Mouse (Mus musculus) embryonic facial prominence, embryonic 15.5 days (tissue): ENCODE data around the gene Il31. TPM values are rescaled to one million over a fixed set of nuclear protein-coding genes. Genes with fewer than 3 reads are reported as not detected.
A peak's percentile ranks its signal among the peaks of the same experiment; 100 is the strongest.

ENCODE experiments used
- ATAC-seq: fragments of 200-750 bp; cut with Nextera tagmentation; 2 replicates; pipeline ENCODE4 v1.8.0; 2017; ENCODE audit warnings: low read depth, moderate TSS enrichment; ENCODE audit not compliant: insufficient number of reproducible peaks, low FRiP score, low TSS enrichment
- H3K27ac ChIP-seq: fragments of 300-500 bp; sonication (generic); replicated peaks from 2 replicates; pipeline ENCODE4 v1.5.1; 2015; ENCODE audit warnings: mild to moderate bottlenecking, inconsistent platforms
- H3K27me3 ChIP-seq: fragments of 300-500 bp; sonication (generic); 2 replicates; pipeline ENCODE4 v1.6.1; 2015; ENCODE audit warnings: inconsistent platforms
- H3K36me3 ChIP-seq: fragments of 300-500 bp; sonication (generic); 2 replicates; pipeline ENCODE4 v1.6.1; 2015; ENCODE audit warnings: mild to moderate bottlenecking, inconsistent platforms
- H3K4me1 ChIP-seq: fragments of 300-500 bp; sonication (generic); 2 replicates; pipeline ENCODE4 v1.6.1; 2015; ENCODE audit warnings: inconsistent platforms
- H3K4me2 ChIP-seq: fragments of 300-500 bp; sonication (generic); replicated peaks from 2 replicates; pipeline ENCODE4 v1.6.1; 2015; ENCODE audit warnings: mild to moderate bottlenecking, inconsistent platforms
- H3K4me3 ChIP-seq: fragments of 300-500 bp; sonication (generic); replicated peaks from 2 replicates; pipeline ENCODE4 v1.5.1; 2015; ENCODE audit warnings: mild to moderate bottlenecking, inconsistent platforms
- H3K9ac ChIP-seq: fragments of 300-500 bp; sonication (generic); 2 replicates; pipeline ENCODE4 v1.6.1; 2015; ENCODE audit warnings: inconsistent platforms
- H3K9me3 ChIP-seq: fragments of 300-500 bp; sonication (generic); replicated peaks from 2 replicates; pipeline ENCODE4 v1.6.1; 2016; ENCODE audit warnings: inconsistent platforms
- WGBS: fragments of 180-500 bp; shearing (Covaris S2); methylation state at CpG from one replicate; pipeline ENCODE4 v1.1.7; 2015; 5-methylcytosine and 5-hydroxymethylcytosine counted together
- microRNA-seq: library from miRNA; unstranded; fragments of <30 nt; microRNA quantifications from one replicate; pipeline ENCODE4, GENCODE M21; 2016; ENCODE audit warnings: borderline number of aligned reads
- polyA plus RNA-seq: library from polyadenylated mRNA; unstranded; fragments of >200 nt; fragmentation: Nextera tagmentation; extraction: Ambion mirVana; gene quantifications from 2 replicates; pipeline ENCODE4 v1.2.1, GENCODE M21; 2015

Gene Il31
- polyA plus RNA-seq, 1 experiment from 2014 or later = not detected

GRCm38 (mm10) chr5:123436071-123436779 lies 53.1 kb downstream of the Il31 start:
- peak; percentile 29; the same call in 1 of the 2 replicates for ATAC-seq
- Histone ChIP-seq H3K36me3 (peaks cover 6% of the 10 kb centered on the region; the same call in 1 of the 2 replicates), H3K27ac (peak overlapping the region; percentile 17; the same call in 1 of the 2 replicates), H3K9ac (no peak overlapping the region), H3K9me3 (no peaks in the 10 kb centered on the region), H3K4me3 (no peak overlapping the region), H3K4me1 (peaks cover 12% of the 10 kb centered on the region), H3K27me3 (no peaks in the 10 kb centered on the region), H3K4me2 (no peak overlapping the region)
- WGBS = 45% methylated on average over 8 of the region's 8 CpGs

GRCm38 (mm10) chr5:123432305-123432874 lies 56.9 kb downstream of the Il31 start:
- H3K9ac ChIP-seq = no peak overlapping the region
- no peak for ATAC-seq
- no peaks in the 10 kb centered on the region for H3K36me3 ChIP-seq
- peaks cover 12% of the 10 kb centered on the region for H3K4me1 ChIP-seq
- H3K27ac ChIP-seq = no peak overlapping the region
- 68% methylated on average over 3 of the region's 3 CpGs for WGBS
- no peak overlapping the region for H3K4me2 ChIP-seq
- no peaks in the 10 kb centered on the region for H3K9me3 ChIP-seq
- no peaks in the 10 kb centered on the region for H3K27me3 ChIP-seq
- H3K4me3 ChIP-seq = no peak overlapping the region

GRCm38 (mm10) chr5:123431524-123432304 lies 57.6 kb downstream of the Il31 start:
- H3K9me3 ChIP-seq = 0 out of 2 replicates have a peak, but pooled peaks cover under 1% of the 10 kb centered on the region
- H3K4me1 ChIP-seq = peaks cover 11% of the 10 kb centered on the region
- H3K36me3 ChIP-seq = no peaks in the 10 kb centered on the region
- H3K9ac ChIP-seq = no peak overlapping the region
- no peak overlapping the region for H3K27ac ChIP-seq
- WGBS = 72% methylated on average over 13 of the region's 13 CpGs
- no peak for ATAC-seq
- no peak overlapping the region for H3K4me2 ChIP-seq
- no peak overlapping the region for H3K4me3 ChIP-seq
- H3K27me3 ChIP-seq = no peaks in the 10 kb centered on the region

Small RNA genes within 50 kb of the gene (microRNA-seq; reads per million reads assigned to microRNA genes)
- 1.0 reads per million for gene Mir7647

Other genes starting within 250 kb of the Il31 start
- gene Wdr66, start 237.4 kb downstream of the Il31 start, polyA plus RNA-seq = 3.4 and 4.7 TPM in 2 replicates
- 28.9 and 31.0 TPM in 2 replicates for gene Bcl7a, start 145.7 kb downstream of the Il31 start, polyA plus RNA-seq
- 17.9 and 20.7 TPM in 2 replicates for gene Mlxip, start 94.7 kb downstream of the Il31 start, polyA plus RNA-seq
- gene Lrrc43, start 184 bp downstream of the Il31 start, polyA plus RNA-seq = 1.1 and 1.5 TPM in 2 replicates
- gene B3gnt4, start 21.0 kb upstream of the Il31 start, polyA plus RNA-seq = 0.49 and 1.1 TPM in 2 replicates
- gene Diablo, start 34.7 kb upstream of the Il31 start, polyA plus RNA-seq = 108 and 114 TPM in 2 replicates
- gene Gm49027, start 36.0 kb upstream of the Il31 start, polyA plus RNA-seq = 0.46 and 0.68 TPM in 2 replicates
- 27.3 and 27.8 TPM in 2 replicates for gene Vps33a, start 83.5 kb upstream of the Il31 start, polyA plus RNA-seq
- gene Clip1, start 195.1 kb upstream of the Il31 start, polyA plus RNA-seq = 43.0 and 44.7 TPM in 2 replicates
- gene Zcchc8, start 231.6 kb upstream of the Il31 start, polyA plus RNA-seq = 66.6 and 73.6 TPM in 2 replicates